Mouse (Mus musculus) small intestine, adult 2 months (tissue): ENCODE measurements at regions not wholly inside any gene's neighbourhood (a gene's known extent, or its start where the extent isn't known, plus 50 kb on each side); places are given as distances from the start of the nearest gene placed in this dataset.

Experiments
- CTCF ChIP-seq: fragments of 200-500 bp; IDR thresholded peaks from 2 replicates; pipeline ENCODE4 v1.5.1; 2012; ENCODE audit warnings: low read depth, mild to moderate bottlenecking, control low read depth, inconsistent platforms, low read length, moderate library complexity, mixed read lengths; ENCODE audit not compliant: insufficient replicate concordance, insufficient read length; ENCODE audit errors: extremely low read depth
- POLR2A ChIP-seq: fragments of 200-500 bp; IDR thresholded peaks from 2 replicates; pipeline ENCODE4 v1.6.1; 2012; ENCODE audit warnings: low read depth, mild to moderate bottlenecking, control low read depth, inconsistent platforms, low read length, moderate library complexity

GRCm38 (mm10) chr16:29990795-29991587 is 73.2 kb upstream of the Hes1 start:
- TF ChIP-seq CTCF (no peak), POLR2A (no peak)
